Mouse (Mus musculus) CD4-positive naive resting alpha-beta T cell, adult 76 days (primary cell): ENCODE results near the gene Sntg2. TPM values are rescaled to one million over a fixed set of nuclear protein-coding genes. Genes with fewer than 3 reads are reported as not detected.

Source experiments
- total RNA-seq: library from RNA; stranded (reverse); gene quantifications from one replicate; pipeline ENCODE4 v1.2.4, GENCODE M21; 2023

Sntg2 gene
- not detected for total RNA-seq

DNA sequence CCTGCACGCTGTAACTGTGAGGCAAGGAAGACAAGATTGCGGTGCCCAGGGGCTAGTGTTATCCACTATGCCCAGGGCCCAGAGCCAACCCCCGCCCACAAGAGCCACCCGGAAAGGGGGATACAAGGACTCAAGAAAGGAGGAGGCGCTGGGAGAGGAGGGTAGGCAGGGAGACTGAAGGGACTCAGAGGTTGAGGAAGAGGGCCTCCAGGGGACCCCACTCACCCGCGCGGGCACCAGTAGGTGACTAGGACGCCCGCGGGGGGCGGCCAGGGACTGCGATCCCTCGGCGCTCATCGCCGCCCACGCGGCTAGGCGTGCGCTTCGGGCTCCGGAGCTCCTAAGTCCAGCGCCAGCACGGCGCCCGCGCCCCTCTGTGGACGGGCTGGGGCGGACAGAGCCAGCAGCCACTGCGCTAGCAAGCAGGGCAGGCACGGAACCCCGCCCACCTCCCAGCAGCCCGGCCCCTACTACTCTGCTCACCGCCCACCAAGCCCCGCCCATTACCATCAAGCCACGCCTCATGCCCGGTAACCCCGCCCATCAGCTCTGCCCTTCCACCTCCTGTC is at the start of gene Sntg2:
Gene Sntg2 (minus strand): TSS at position 443 of the 569 bp plus-strand sequence.

DNA sequence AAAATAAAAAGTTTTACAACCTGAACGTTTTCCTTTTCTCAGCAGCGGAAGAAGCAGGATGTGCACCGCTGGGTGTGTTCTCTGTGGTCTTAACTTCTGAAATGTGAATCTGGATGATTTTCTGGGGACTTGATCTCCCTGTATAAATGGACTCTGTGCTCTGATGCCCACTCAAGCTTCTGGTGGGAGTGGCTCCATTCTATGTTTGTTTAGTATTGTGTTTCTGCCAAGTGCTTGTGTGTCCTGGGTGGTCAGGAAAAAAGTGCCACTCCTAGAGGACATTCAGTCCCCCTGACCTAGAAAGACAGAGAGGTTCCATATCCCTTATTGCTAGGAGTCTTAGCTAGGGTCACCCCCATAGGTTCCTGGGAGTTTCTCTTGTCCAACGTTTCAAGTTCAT is 240.7 kb downstream of the Sntg2 start, which contains the start of gene Tpo:
Gene Tpo (minus strand): TSS at position 101 of the 400 bp plus-strand sequence.

Other genes starting within 250 kb of the Sntg2 start
- gene Tpo, start 240.8 kb downstream of the Sntg2 start, total RNA-seq = not detected
- gene Tmem18, start 211.1 kb upstream of the Sntg2 start, total RNA-seq = 9.0 TPM